Mouse (Mus musculus): ENCODE data around the gene Klhl8.

DNA sequence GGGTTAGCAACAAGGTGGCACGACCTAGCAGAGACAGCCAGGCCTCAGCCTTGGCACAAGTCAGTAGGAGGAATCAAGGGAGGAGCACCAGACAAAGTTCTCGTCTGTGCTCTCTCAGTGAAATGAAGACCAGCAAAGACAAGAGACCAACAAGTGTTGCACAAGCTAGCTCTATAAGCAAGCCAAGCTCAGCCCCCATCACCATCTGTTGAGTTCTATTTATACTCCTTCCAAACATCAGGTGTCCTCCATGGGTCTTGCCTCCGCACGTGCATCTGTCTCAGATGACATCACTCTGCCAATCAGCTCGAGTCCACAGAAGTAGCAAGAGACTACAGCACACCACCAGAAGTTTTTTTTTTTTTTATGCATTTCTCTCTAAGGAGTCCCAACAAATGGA is 43.6 kb upstream of the Klhl8 start:
- no peak for TF ChIP-seq CTCF (IDR thresholded peaks at IDR 0.05; ENCODE audit: borderline replicate concordance, control insufficient read depth, extremely low read depth, insufficient read depth, low read length, poor library complexity)
- TF ChIP-seq POLR2A (IDR thresholded peaks at IDR 0.05; ENCODE audit: control insufficient read depth, extremely low read depth, insufficient read depth, low read length, poor library complexity), result no peak
